Mouse (Mus musculus) ES-E14 (cell line): ENCODE data around the gene R3hdm2. TPM values are rescaled to one million over a fixed set of nuclear protein-coding genes. Genes with fewer than 3 reads are reported as not detected.
A peak's percentile ranks its signal among the peaks of the same experiment; 100 is the strongest.

Experiments used
- DNase-seq: peaks from one replicate; pipeline ENCODE4 v3.0.0-alpha.2; 2013; ENCODE audit warnings: low read depth, low spot score
- H3K27ac ChIP-seq: 2 replicates; pipeline ENCODE4 v1.5.1; 2012; ENCODE audit warnings: low read depth, mild to moderate bottlenecking, low read length, moderate library complexity, mixed read lengths; ENCODE audit not compliant: poor library complexity, insufficient read depth, severe bottlenecking
- H3K36me3 ChIP-seq: 2 replicates; pipeline ENCODE4 v1.6.1; 2012; ENCODE audit warnings: mild to moderate bottlenecking, low read length, moderate library complexity, mixed read lengths; ENCODE audit not compliant: control insufficient read depth, poor library complexity, insufficient read depth, severe bottlenecking
- H3K4me1 ChIP-seq, 2 experiments: fragments of 150-350 bp in 1 of 2; sonication (generic) in 1 of 2; 2 replicates each; pipeline ENCODE4 v1.6.1; 2012; ENCODE audit warnings: low read length in 2 of 2, mild to moderate bottlenecking in 1 of 2, mixed read lengths in 1 of 2; ENCODE audit not compliant: control insufficient read depth in 2 of 2, insufficient read depth in 2 of 2, poor library complexity in 1 of 2
- H3K4me3 ChIP-seq, 2 experiments: fragments of 150-350 bp in 1 of 2; sonication (generic) in 1 of 2; 2 replicates each; pipeline ENCODE4 v1.5.1; 2012; ENCODE audit warnings: low read length in 2 of 2, low read depth in 1 of 2, mild to moderate bottlenecking in 1 of 2, mixed read lengths in 1 of 2; ENCODE audit not compliant: insufficient read depth in 1 of 2, poor library complexity in 1 of 2, severe bottlenecking in 1 of 2
- H3K9ac ChIP-seq: 2 replicates; pipeline ENCODE4 v1.6.1; 2012; ENCODE audit warnings: low read depth, mild to moderate bottlenecking, low read length, mixed read lengths; ENCODE audit not compliant: poor library complexity, insufficient read depth, severe bottlenecking
- H3K9me3 ChIP-seq: fragments of 150-350 bp; sonication (generic); 2 replicates; pipeline ENCODE4 v1.6.1; 2012; ENCODE audit warnings: low read depth, mild to moderate bottlenecking, low read length; ENCODE audit not compliant: control insufficient read depth, insufficient read depth
- CHD2 ChIP-seq: IDR thresholded peaks from 2 replicates; pipeline ENCODE4 v1.6.1; 2014; ENCODE audit warnings: mild to moderate bottlenecking, low read depth, low read length, inconsistent platforms
- HCFC1 ChIP-seq: IDR thresholded peaks from 2 replicates; pipeline ENCODE4 v1.6.1; 2012; ENCODE audit warnings: low read length, inconsistent platforms, borderline replicate concordance; ENCODE audit not compliant: insufficient read depth
- MAFK ChIP-seq: IDR thresholded peaks from 2 replicates; pipeline ENCODE4 v1.6.1; 2014; ENCODE audit warnings: mild to moderate bottlenecking, low read depth, low read length, inconsistent platforms; ENCODE audit not compliant: insufficient read depth
- ZC3H11A ChIP-seq: IDR thresholded peaks from 2 replicates; pipeline ENCODE4 v1.6.1; 2012; ENCODE audit warnings: low read depth, mild to moderate bottlenecking, inconsistent platforms, low read length, borderline replicate concordance
- ZNF384 ChIP-seq: IDR thresholded peaks from 2 replicates; pipeline ENCODE4 v1.6.1; 2012; ENCODE audit warnings: low read depth, low read length, inconsistent platforms
- in situ Hi-C, 2 experiments: fragments of 600-800 bp; cut with MboI; formaldehyde crosslinking; loops; one replicate each; pipeline ENCODE4 v1.15.1; 2025; ENCODE audit warnings: low sequenced_read_pairs in 2 of 2, inconsistent platforms in 1 of 2; ENCODE audit not compliant: unreplicated experiment in 2 of 2
- total RNA-seq: library from RNA; depleted of rRNA; stranded (reverse); fragments of 300-350 nt; gene quantifications from 2 replicates; pipeline ENCODE4 v1.2.3, GENCODE M21; 2012

Gene R3hdm2
- total RNA-seq, 1 experiment, result 25.5 TPM

DNA sequence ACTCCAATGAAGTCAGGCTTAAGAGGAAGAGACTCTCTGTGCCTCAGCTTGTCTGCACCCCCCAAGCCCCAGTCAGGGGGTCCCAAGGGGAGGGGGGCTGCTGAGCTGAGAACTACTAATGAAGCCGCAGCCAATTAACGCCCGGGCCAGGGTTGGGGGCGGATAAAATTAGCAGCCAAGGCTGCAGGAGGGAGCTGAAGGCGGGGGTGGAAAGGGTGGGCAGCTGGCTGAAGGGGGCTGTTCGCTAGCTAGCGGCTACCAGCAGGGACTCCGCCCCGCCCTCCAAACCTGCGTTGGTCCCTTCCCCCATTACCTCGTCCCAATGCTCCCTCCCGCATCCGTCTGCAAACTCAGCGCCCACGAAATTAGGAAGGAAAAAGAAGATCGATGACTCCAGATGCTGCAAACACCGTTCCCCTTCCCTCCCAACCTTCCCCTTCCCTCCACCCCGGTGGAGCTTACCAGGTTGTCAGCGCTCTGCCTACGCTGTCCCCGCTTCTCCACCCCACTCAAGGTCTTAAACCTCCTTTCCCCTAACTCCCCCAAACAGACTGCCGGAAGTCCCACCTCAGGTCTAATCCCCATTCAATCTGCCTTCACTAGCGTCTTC lies 144.6 kb downstream of the R3hdm2 start:
- DNase-seq, result no peak
- TF ChIP-seq ZNF384, result no peak
- in situ Hi-C loops, result no loop called here
- H3K9ac ChIP-seq, result no peak overlapping the region
- peak overlapping the region; percentile 18 to 43; a peak in 2 of 4 replicates for H3K4me3 ChIP-seq
- H3K4me1 ChIP-seq, result peaks cover 5 to 23% of the 10 kb centered on the region in 2 experiments; a peak in 2 of 4 replicates
- no peak overlapping the region for H3K27ac ChIP-seq
- H3K9me3 ChIP-seq, result no peaks in the 10 kb centered on the region
- H3K36me3 ChIP-seq, result peaks cover 11% of the 10 kb centered on the region; the same call in 1 of the 2 replicates

GRCm38 (mm10) chr10:127526048-127526447 lies 145.9 kb downstream of the R3hdm2 start:
- Histone ChIP-seq H3K36me3 (no peaks in the 10 kb centered on the region), H3K27ac (no peak overlapping the region), H3K9ac (peak overlapping the region; percentile 51), H3K9me3 (no peaks in the 10 kb centered on the region), H3K4me3 (peak overlapping the region; percentile 45 to 58), H3K4me1 (peaks cover 3 to 13% of the 10 kb centered on the region in 2 experiments; a peak in 3 of 4 replicates)
- in situ Hi-C loops, result no loop called here
- no peak for DNase-seq
- TF ChIP-seq CHD2, result no peak
- no peak for TF ChIP-seq ZNF384
- TF ChIP-seq HCFC1, result no peak
- TF ChIP-seq ZC3H11A, result no peak
- no peak for TF ChIP-seq MAFK

- TF ChIP-seq ZNF384 (no peak), ZC3H11A (no peak), HCFC1 (no peak), MAFK (no peak), CHD2 (no peak)
- no peaks in the 10 kb centered on the region for H3K9me3 ChIP-seq
- peak overlapping the region; percentile 51 for H3K9ac ChIP-seq
- no peak overlapping the region for H3K27ac ChIP-seq
- DNase-seq, result no peak
- H3K4me1 ChIP-seq, result peaks cover 0 to 17% of the 10 kb centered on the region in 2 experiments; a peak in 2 of 4 replicates
- H3K36me3 ChIP-seq, result no peaks in the 10 kb centered on the region
- peak overlapping the region; percentile 45 to 58 for H3K4me3 ChIP-seq
- in situ Hi-C loops, result no loop called here
Observed at GRCm38 (mm10) chr10:127526681-127527080, 146.6 kb downstream of the R3hdm2 start.

DNA sequence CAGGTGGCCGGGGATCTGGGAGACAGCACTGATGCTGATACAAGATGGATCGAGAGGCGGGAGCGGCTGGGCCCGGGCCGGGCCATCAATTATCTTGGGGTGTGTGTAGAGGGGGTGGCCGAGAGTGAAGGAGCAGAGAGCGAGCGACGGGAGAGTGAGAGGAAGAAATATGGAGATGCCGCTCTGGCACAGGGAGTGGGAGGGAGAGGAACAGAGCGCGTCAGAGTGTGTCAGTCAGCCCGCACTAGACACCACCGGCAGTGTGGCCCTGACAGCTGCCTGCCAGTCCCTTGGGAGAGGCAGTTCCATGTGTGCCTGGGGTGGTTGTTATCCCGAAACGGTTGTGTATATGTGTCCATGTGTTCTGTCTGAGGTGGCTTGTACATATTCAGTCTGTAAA lies 147.4 kb downstream of the R3hdm2 start:
- H3K4me3 ChIP-seq, result no peak overlapping the region
- no peaks in the 10 kb centered on the region for H3K36me3 ChIP-seq
- peaks cover 0 to 17% of the 10 kb centered on the region in 2 experiments; a peak in 2 of 4 replicates for H3K4me1 ChIP-seq
- in situ Hi-C loops, result no loop called here
- no peak for DNase-seq
- H3K27ac ChIP-seq, result no peak overlapping the region
- TF ChIP-seq ZNF384, result no peak
- TF ChIP-seq MAFK, result no peak
- TF ChIP-seq CHD2, result no peak
- TF ChIP-seq ZC3H11A, result no peak
- no peak for TF ChIP-seq HCFC1
- H3K9ac ChIP-seq, result no peak overlapping the region
- H3K9me3 ChIP-seq, result no peaks in the 10 kb centered on the region

DNA sequence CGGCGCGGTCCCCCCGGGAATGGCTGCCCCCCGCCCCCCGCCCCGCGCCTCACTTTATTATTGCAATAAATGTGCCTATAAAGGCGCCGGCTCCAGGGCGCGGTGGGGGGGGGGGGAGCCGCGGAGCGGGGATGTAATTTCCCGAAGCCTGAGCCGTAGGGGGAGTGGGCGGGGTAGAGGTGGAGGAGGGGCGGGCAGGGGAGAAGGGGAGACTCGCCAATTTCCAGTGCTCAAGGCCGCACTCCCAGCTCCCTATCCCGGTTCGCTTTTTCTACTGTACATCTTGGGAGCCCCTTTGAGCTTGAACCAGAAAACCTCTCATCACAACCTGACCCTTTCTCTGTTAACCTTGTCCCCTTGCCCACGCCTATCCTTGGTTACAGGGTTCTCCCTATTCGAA lies 150.8 kb downstream of the R3hdm2 start:
- no peak overlapping the region; a peak in 1 of 4 replicates for H3K4me3 ChIP-seq
- no peaks in the 10 kb centered on the region for H3K36me3 ChIP-seq
- in situ Hi-C loops, result no loop called here
- no peak overlapping the region for H3K27ac ChIP-seq
- no peak for TF ChIP-seq CHD2
- TF ChIP-seq ZNF384, result no peak
- no peak for TF ChIP-seq ZC3H11A
- no peak for TF ChIP-seq MAFK
- TF ChIP-seq HCFC1, result no peak
- H3K4me1 ChIP-seq, result peaks cover 1 to 17% of the 10 kb centered on the region in 2 experiments; a peak in 2 of 4 replicates
- no peaks in the 10 kb centered on the region for H3K9me3 ChIP-seq
- no peak overlapping the region for H3K9ac ChIP-seq
- no peak for DNase-seq
